8 mouse cellular contexts compared by ENCODE assay signal in genomic region chr4:126839873-126840272, GRCm38 (mm10).
DNase-seq lines count a peak whose midpoint lies in the region; ATAC-seq and TF ChIP-seq lines count a peak whose summit lies in the region.

No protein-coding gene starts in this region.

- TF ChIP-seq POLR2A in small intestine, adult 2 months (IDR thresholded peaks at IDR 0.05; ENCODE audit: low read depth, low read length), result no peak

- no peak overlapping the region for H3K27ac ChIP-seq in forebrain, embryonic 11.5 days (ENCODE audit: low read depth, low read length)
- H3K27ac ChIP-seq in forebrain, embryonic 13.5 days, result no peak overlapping the region
- H3K27ac ChIP-seq in midbrain, embryonic 13.5 days, result no peak overlapping the region
- H3K27ac ChIP-seq in small intestine, adult 2 months (ENCODE audit: insufficient read depth, low read depth, low read length), result no peak overlapping the region

- no peaks in the 10 kb centered on the region for H3K9me3 ChIP-seq in forebrain, embryonic 11.5 days (ENCODE audit: control insufficient read depth, low read length)
- H3K9me3 ChIP-seq in forebrain, embryonic 13.5 days (replicated peaks), result no peaks in the 10 kb centered on the region
- no peaks in the 10 kb centered on the region for H3K9me3 ChIP-seq in midbrain, embryonic 13.5 days

- H3K9ac ChIP-seq in forebrain, embryonic 11.5 days (ENCODE audit: low read length), result no peak overlapping the region
- H3K9ac ChIP-seq in forebrain, embryonic 13.5 days, result no peak overlapping the region
- no peak overlapping the region for H3K9ac ChIP-seq in midbrain, embryonic 13.5 days (replicated peaks)

- H3K27me3 ChIP-seq in forebrain, embryonic 11.5 days (ENCODE audit: control insufficient read depth, insufficient read depth, low read length), result no peaks in the 10 kb centered on the region
- no peaks in the 10 kb centered on the region for H3K27me3 ChIP-seq in forebrain, embryonic 13.5 days
- no peaks in the 10 kb centered on the region for H3K27me3 ChIP-seq in midbrain, embryonic 13.5 days
- no peaks in the 10 kb centered on the region for H3K27me3 ChIP-seq in small intestine, adult 2 months (ENCODE audit: control insufficient read depth, insufficient read depth, low read length)

- intact Hi-C loops in left cerebral cortex, postnatal 14 days (cut with DNase I), result loop anchor here (5.0 kb wide), 1 partner anchor 238 kb away; no protein-coding TSS in a partner anchor

- ATAC-seq in forebrain, embryonic 11.5 days (replicated peaks; ENCODE audit: low FRiP score), result no peak
- no peak for ATAC-seq in forebrain, embryonic 13.5 days
- peak; percentile 70 for ATAC-seq in inflammation-experienced regulatory T-cells, adult 6 months
- ATAC-seq in midbrain, embryonic 13.5 days, result peak; percentile 60; the same call in 1 of the 2 replicates

- H3K4me2 ChIP-seq in forebrain, embryonic 11.5 days (ENCODE audit: low read depth, low read length, severe bottlenecking), result no peak overlapping the region
- no peak overlapping the region for H3K4me2 ChIP-seq in forebrain, embryonic 13.5 days
- no peak overlapping the region for H3K4me2 ChIP-seq in midbrain, embryonic 13.5 days (replicated peaks)

- H3K36me3 ChIP-seq in forebrain, embryonic 11.5 days (ENCODE audit: control insufficient read depth, insufficient read depth, low read length), result no peaks in the 10 kb centered on the region; the same call in 1 of the 2 replicates
- H3K36me3 ChIP-seq in forebrain, embryonic 13.5 days (ENCODE audit: poor library complexity, severe bottlenecking), result peaks cover 76% of the 10 kb centered on the region
- H3K36me3 ChIP-seq in midbrain, embryonic 13.5 days, result peaks cover 74% of the 10 kb centered on the region
- peaks cover 85% of the 10 kb centered on the region for H3K36me3 ChIP-seq in small intestine, adult 2 months (ENCODE audit: control insufficient read depth, insufficient read depth, low read length)

- DNase-seq in forebrain, embryonic 11.5 days (ENCODE audit: low spot score), result peak; percentile 92
- DNase-seq in cerebellum, adult 8-10 months, result peak; percentile 83
- DNase-seq in frontal cortex, postnatal 25 days (ENCODE audit: low spot score in 2 of 2), result peak; percentile 84 to 90
- peak; percentile 90 to 92 for DNase-seq in left cerebral cortex, postnatal 14 days (ENCODE audit: low spot score in 2 of 2)

- no peak overlapping the region for H3K4me3 ChIP-seq in forebrain, embryonic 11.5 days (ENCODE audit: low read depth, low read length)
- no peak overlapping the region for H3K4me3 ChIP-seq in forebrain, embryonic 13.5 days
- no peak overlapping the region for H3K4me3 ChIP-seq in midbrain, embryonic 13.5 days (replicated peaks)
- no peak overlapping the region for H3K4me3 ChIP-seq in small intestine, adult 2 months (ENCODE audit: low read depth, low read length)

- TF ChIP-seq CTCF in small intestine, adult 2 months (IDR thresholded peaks at IDR 0.05; ENCODE audit: extremely low read depth, insufficient read length, insufficient replicate concordance, low read depth, low read length), result peak; percentile 85; the same call in 1 of the 2 replicates

- no peaks in the 10 kb centered on the region for H3K4me1 ChIP-seq in forebrain, embryonic 11.5 days (replicated peaks; ENCODE audit: control insufficient read depth, insufficient read depth, low read length)
- H3K4me1 ChIP-seq in forebrain, embryonic 13.5 days, result 0 out of 2 replicates have a peak, but pooled peaks cover 4% of the 10 kb centered on the region
- no peaks in the 10 kb centered on the region for H3K4me1 ChIP-seq in midbrain, embryonic 13.5 days (replicated peaks)
- H3K4me1 ChIP-seq in small intestine, adult 2 months (ENCODE audit: control insufficient read depth, insufficient read depth, insufficient read length, low read length), result no peaks in the 10 kb centered on the region

- WGBS in forebrain, embryonic 11.5 days, result 16% methylated on average over 7 of the region's 7 CpGs
- 17% methylated on average over 7 of the region's 7 CpGs for WGBS in forebrain, embryonic 13.5 days
- WGBS in midbrain, embryonic 13.5 days, result 14% methylated on average over 7 of the region's 7 CpGs
- 31% methylated on average over 7 of the region's 7 CpGs for WGBS in small intestine, adult 2 months

Comparison
In these comparisons a context has a peak if more than half of its experiments do, and no peak if none do; other contexts are left out.
1. ATAC-seq: peak in inflammation-experienced regulatory T-cells, adult 6 months (single experiment) and midbrain, embryonic 13.5 days (single experiment); none in forebrain, embryonic 11.5 days (single experiment) and forebrain, embryonic 13.5 days (single experiment).
2. Peak in every context shown above with its lines, with median percentiles within 50 percentile points of each other: DNase-seq.